Mouse (Mus musculus) heart, adult 2 months (tissue): Measurements from ENCODE around the gene Rfwd3.

Experiments
- CTCF ChIP-seq: fragments of 200-600 bp; IDR thresholded peaks from 2 replicates; pipeline ENCODE4 v1.8.1; 2022; ENCODE audit warnings: antibody characterized with exemption, mild to moderate bottlenecking, moderate library complexity
- EP300 ChIP-seq: fragments of 200-500 bp; IDR thresholded peaks from 2 replicates; pipeline ENCODE4 v1.6.1; 2011; ENCODE audit warnings: low read depth, low read length, control low read depth; ENCODE audit not compliant: insufficient read depth
- POLR2A ChIP-seq: fragments of 200-500 bp; IDR thresholded peaks from 2 replicates; pipeline ENCODE4 v1.6.1; 2011; ENCODE audit warnings: mild to moderate bottlenecking, low read depth, low read length, control low read depth; ENCODE audit not compliant: insufficient read depth

DNA sequence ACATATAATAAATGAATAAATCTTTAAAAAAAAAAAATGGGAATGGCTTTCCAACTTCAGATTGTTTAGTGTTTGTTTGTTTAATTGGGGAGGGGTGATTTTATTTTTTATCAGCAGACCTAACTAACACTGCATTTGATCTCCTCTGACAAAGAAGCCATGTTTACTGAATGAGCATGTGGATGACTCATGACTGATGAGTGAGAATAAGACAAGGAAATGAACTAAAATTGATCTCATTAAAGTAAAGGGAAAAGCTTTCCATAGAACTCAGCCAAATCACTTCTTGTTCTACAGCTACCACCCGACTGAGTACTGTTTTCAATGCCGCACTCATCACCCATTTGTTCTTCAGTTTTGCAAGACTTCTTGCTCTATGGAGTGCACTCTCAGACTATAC, 66.3 kb downstream of the Rfwd3 start:
- TF ChIP-seq CTCF (no peak), POLR2A (no peak), EP300 (no peak)
